Mouse (Mus musculus): ENCODE measurements at regions not wholly inside any gene's neighbourhood (a gene's known extent, or its start where the extent isn't known, plus 50 kb on each side); places are given as distances from the start of the nearest gene placed in this dataset.

GRCm38 (mm10) chr13:107676310-107677090 lies 367.7 kb upstream of the Smim15 start:
- Histone ChIP-seq H3K36me3 (ENCODE audit: insufficient read depth, low read length) (no peaks in the 10 kb centered on the region), H3K4me3 (replicated peaks; ENCODE audit: low read length) (peak overlapping the region; percentile 51), H3K27me3 (ENCODE audit: insufficient read depth, low read length) (0 out of 2 replicates have a peak, but pooled peaks cover 4% of the 10 kb centered on the region), H3K9me3 (ENCODE audit: low read length) (no peaks in the 10 kb centered on the region), H3K4me1 (replicated peaks; ENCODE audit: low read depth, low read length) (peaks cover 33% of the 10 kb centered on the region)
- no peak for TF ChIP-seq POU5F1 (IDR thresholded peaks at IDR 0.05; ENCODE audit: borderline replicate concordance, low read length)
- TF ChIP-seq CTCF (conservative IDR thresholded peaks at IDR 0.05; ENCODE audit: low read length): no peak
- TF ChIP-seq NANOG (IDR thresholded peaks at IDR 0.05; ENCODE audit: borderline replicate concordance, low read length): no peak

DNA sequence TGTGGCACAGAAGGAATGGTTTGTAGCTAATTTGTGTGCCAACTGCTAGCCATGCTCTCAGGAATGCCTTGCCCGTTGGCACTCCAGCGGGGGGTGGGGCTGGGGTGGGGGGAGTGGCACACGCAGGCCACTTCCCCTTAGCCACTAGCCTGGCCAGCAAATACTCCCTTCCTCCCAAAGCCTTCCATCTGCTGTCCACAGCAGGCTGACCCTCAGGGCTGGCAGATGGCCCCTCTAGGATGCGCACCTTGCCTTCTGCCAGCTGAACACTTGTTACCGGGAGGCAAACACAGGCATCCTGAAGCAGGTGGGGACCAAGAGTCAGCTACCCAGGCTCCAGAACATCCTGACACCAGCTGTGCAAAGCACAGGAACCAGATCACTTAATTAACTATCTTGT lies 372.1 kb upstream of the Smim15 start:
- Histone ChIP-seq H3K4me1 (replicated peaks; ENCODE audit: low read depth, low read length) (peaks cover 56% of the 10 kb centered on the region), H3K9me3 (ENCODE audit: low read length) (no peaks in the 10 kb centered on the region), H3K27me3 (ENCODE audit: insufficient read depth, low read length) (peaks cover 14% of the 10 kb centered on the region), H3K4me3 (replicated peaks; ENCODE audit: low read length) (no peak overlapping the region), H3K36me3 (ENCODE audit: insufficient read depth, low read length) (no peaks in the 10 kb centered on the region)
- TF ChIP-seq POU5F1 (IDR thresholded peaks at IDR 0.05; ENCODE audit: borderline replicate concordance, low read length): no peak
- no peak for TF ChIP-seq NANOG (IDR thresholded peaks at IDR 0.05; ENCODE audit: borderline replicate concordance, low read length)
- no peak for TF ChIP-seq CTCF (conservative IDR thresholded peaks at IDR 0.05; ENCODE audit: low read length)

DNA sequence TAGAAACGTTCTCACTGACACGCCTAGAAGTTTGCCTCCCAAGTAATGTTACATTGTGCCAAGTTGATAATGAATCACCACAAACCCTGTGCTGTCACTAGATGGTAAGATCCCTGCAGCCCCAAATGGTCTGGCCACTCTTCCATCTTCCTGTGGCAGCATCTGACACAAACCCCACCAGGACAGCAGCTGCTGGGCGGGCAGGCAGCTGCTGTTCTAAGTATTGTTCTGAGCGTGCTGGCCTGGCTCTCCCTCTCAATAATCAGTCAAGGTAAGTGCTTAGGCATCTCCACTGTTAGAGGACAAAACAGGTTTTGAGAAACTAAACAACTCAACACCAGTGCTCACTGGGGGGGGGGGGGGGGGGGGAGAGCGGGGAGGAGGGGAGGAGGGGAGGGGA lies 375.7 kb upstream of the Smim15 start:
- Histone ChIP-seq H3K4me3 (replicated peaks; ENCODE audit: low read length) (no peak overlapping the region), H3K9me3 (ENCODE audit: low read length) (no peaks in the 10 kb centered on the region), H3K4me1 (replicated peaks; ENCODE audit: low read depth, low read length) (peaks cover 46% of the 10 kb centered on the region), H3K27me3 (ENCODE audit: insufficient read depth, low read length) (peaks cover 28% of the 10 kb centered on the region), H3K36me3 (ENCODE audit: insufficient read depth, low read length) (no peaks in the 10 kb centered on the region)
- TF ChIP-seq NANOG (IDR thresholded peaks at IDR 0.05; ENCODE audit: borderline replicate concordance, low read length) (no peak), POU5F1 (IDR thresholded peaks at IDR 0.05; ENCODE audit: borderline replicate concordance, low read length) (no peak), CTCF (conservative IDR thresholded peaks at IDR 0.05; ENCODE audit: low read length) (no peak)

GRCm38 (mm10) chr13:107665775-107666174 lies 378.5 kb upstream of the Smim15 start:
- Histone ChIP-seq H3K27me3 (ENCODE audit: insufficient read depth, low read length) (peaks cover 31% of the 10 kb centered on the region), H3K4me1 (replicated peaks; ENCODE audit: low read depth, low read length) (peaks cover 62% of the 10 kb centered on the region), H3K9me3 (ENCODE audit: low read length) (no peaks in the 10 kb centered on the region), H3K4me3 (replicated peaks; ENCODE audit: low read length) (no peak overlapping the region), H3K36me3 (ENCODE audit: insufficient read depth, low read length) (no peaks in the 10 kb centered on the region)
- TF ChIP-seq NANOG (IDR thresholded peaks at IDR 0.05; ENCODE audit: borderline replicate concordance, low read length) (no peak), CTCF (conservative IDR thresholded peaks at IDR 0.05; ENCODE audit: low read length) (no peak), POU5F1 (IDR thresholded peaks at IDR 0.05; ENCODE audit: borderline replicate concordance, low read length) (no peak)

- TF ChIP-seq POU5F1 (IDR thresholded peaks at IDR 0.05; ENCODE audit: borderline replicate concordance, low read length) (no peak), NANOG (IDR thresholded peaks at IDR 0.05; ENCODE audit: borderline replicate concordance, low read length) (no peak), CTCF (conservative IDR thresholded peaks at IDR 0.05; ENCODE audit: low read length) (no peak)
These were observed 380.0 kb upstream of the Smim15 start for GRCm38 (mm10) chr13:107664197-107664596.

DNA sequence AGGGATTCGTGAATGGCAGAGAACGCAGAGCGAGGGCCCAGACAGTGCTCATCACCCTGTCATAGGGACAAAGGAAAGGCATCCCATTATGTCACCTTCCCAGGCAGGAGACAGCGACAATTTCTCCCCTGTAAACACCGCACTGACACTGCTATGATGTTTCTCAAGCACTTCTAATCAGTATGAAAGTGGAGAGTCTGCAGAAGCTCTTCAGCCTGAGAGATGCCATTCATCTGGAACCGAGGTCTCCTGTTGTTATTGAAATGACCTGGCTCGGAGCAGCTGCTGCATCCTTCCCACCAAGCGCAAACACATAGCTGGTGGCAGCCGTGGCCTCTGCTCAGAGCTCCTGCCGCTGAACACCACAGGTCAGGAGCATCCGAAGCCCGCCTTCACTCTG lies 380.5 kb upstream of the Smim15 start:
- H3K27me3 ChIP-seq (ENCODE audit: insufficient read depth, low read length): peaks cover 23% of the 10 kb centered on the region
- TF ChIP-seq CTCF (conservative IDR thresholded peaks at IDR 0.05; ENCODE audit: low read length) (no peak), NANOG (IDR thresholded peaks at IDR 0.05; ENCODE audit: borderline replicate concordance, low read length) (no peak), POU5F1 (IDR thresholded peaks at IDR 0.05; ENCODE audit: borderline replicate concordance, low read length) (no peak)
- H3K9me3 ChIP-seq (ENCODE audit: low read length): no peaks in the 10 kb centered on the region
- peaks cover 59% of the 10 kb centered on the region for H3K4me1 ChIP-seq (replicated peaks; ENCODE audit: low read depth, low read length)
- H3K4me3 ChIP-seq (replicated peaks; ENCODE audit: low read length): peak overlapping the region; percentile 32; the same call in 1 of the 2 replicates
- H3K36me3 ChIP-seq (ENCODE audit: insufficient read depth, low read length): no peaks in the 10 kb centered on the region

More at GRCm38 (mm10) chr13:107664197-107664596, 380.0 kb upstream of the Smim15 start:
- Histone ChIP-seq H3K4me3 (replicated peaks; ENCODE audit: low read length) (0 out of 2 replicates have a peak overlapping the region, but pooled peaks have one; percentile 32), H3K4me1 (replicated peaks; ENCODE audit: low read depth, low read length) (peaks cover 54% of the 10 kb centered on the region), H3K27me3 (ENCODE audit: insufficient read depth, low read length) (peaks cover 23% of the 10 kb centered on the region), H3K9me3 (ENCODE audit: low read length) (no peaks in the 10 kb centered on the region), H3K36me3 (ENCODE audit: insufficient read depth, low read length) (no peaks in the 10 kb centered on the region)

GRCm38 (mm10) chr13:107661414-107661813 lies 382.8 kb upstream of the Smim15 start:
- no peaks in the 10 kb centered on the region for H3K9me3 ChIP-seq (ENCODE audit: low read length)
- peaks cover 15% of the 10 kb centered on the region for H3K27me3 ChIP-seq (ENCODE audit: insufficient read depth, low read length)
- no peaks in the 10 kb centered on the region for H3K36me3 ChIP-seq (ENCODE audit: insufficient read depth, low read length)
- TF ChIP-seq CTCF (conservative IDR thresholded peaks at IDR 0.05; ENCODE audit: low read length) (no peak), POU5F1 (IDR thresholded peaks at IDR 0.05; ENCODE audit: borderline replicate concordance, low read length) (peak; percentile 44; the same call in 1 of the 2 replicates), NANOG (IDR thresholded peaks at IDR 0.05; ENCODE audit: borderline replicate concordance, low read length) (no peak)
- peaks cover 61% of the 10 kb centered on the region for H3K4me1 ChIP-seq (replicated peaks; ENCODE audit: low read depth, low read length)
- H3K4me3 ChIP-seq (replicated peaks; ENCODE audit: low read length): no peak overlapping the region

- Histone ChIP-seq H3K4me1 (replicated peaks; ENCODE audit: low read depth, low read length) (peaks cover 29% of the 10 kb centered on the region), H3K27me3 (ENCODE audit: insufficient read depth, low read length) (peaks cover 49% of the 10 kb centered on the region), H3K4me3 (replicated peaks; ENCODE audit: low read length) (peak overlapping the region; percentile 74), H3K36me3 (ENCODE audit: insufficient read depth, low read length) (no peaks in the 10 kb centered on the region), H3K9me3 (ENCODE audit: low read length) (no peaks in the 10 kb centered on the region)
- TF ChIP-seq POU5F1 (IDR thresholded peaks at IDR 0.05; ENCODE audit: borderline replicate concordance, low read length) (no peak), NANOG (IDR thresholded peaks at IDR 0.05; ENCODE audit: borderline replicate concordance, low read length) (no peak), CTCF (conservative IDR thresholded peaks at IDR 0.05; ENCODE audit: low read length) (no peak)
These were observed 398.2 kb upstream of the Smim15 start for GRCm38 (mm10) chr13:107645865-107646645.

Measured in E14TG2a.4 (cell line).